Mouse (Mus musculus): ENCODE measurements around the gene Ubash3b.

The Ubash3b gene

DNA sequence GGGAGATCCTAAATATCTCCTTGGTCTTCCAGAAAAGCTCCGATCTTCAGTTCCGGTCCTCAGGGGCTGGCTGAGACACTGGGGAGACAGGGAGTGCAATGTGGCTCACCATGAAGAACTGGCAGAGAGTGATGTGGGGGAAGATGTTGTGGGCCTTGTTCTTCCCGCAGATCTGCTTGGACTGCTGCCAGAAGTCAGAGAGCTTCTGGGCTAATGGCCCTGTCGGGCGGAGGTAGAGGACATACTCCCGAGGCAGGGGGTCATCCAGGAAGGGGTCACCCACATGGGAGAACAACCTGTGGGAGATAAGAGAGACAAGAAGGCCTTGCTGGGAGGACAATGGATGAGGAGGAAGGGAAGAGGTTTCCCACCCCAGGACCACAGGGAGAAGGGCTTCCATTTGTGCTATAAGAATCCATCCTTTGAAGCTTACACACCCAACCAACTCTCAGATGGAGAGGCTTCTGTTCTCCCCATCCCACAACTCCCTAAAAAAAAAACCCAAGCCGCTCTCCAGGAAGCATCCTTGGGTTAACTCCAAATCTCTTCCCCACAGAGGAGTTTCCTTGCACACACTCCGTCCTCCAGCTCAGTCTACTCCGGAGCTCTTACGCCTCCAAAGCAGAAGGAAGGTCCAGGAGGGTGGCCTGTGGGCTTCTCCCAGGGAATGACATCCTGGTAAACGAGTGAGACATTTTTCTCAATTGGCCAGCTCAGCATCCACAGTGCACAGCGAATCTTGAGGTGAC lies 111.0 kb downstream of the Ubash3b start:
- DNase-seq (ENCODE audit: low spot score), result no peak

DNA sequence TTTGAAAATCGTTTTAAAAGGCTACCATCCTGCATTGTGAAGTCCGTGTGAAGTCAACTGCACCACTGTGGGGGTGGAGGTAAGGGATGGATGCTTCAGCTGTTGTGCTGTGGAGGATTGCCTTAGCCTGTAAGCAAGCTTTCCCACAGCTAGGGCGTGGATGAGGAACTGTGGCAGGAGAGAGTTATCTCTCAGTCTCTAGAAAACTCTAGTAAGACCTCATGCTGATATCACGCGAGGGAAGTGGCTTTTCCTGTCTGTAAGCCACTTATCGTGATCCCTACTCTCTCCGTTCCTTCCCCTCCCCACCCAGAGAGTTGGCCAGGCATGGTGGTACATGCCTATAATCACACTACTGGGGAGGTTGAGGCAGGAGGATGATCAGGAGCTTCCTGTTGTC lies 112.2 kb downstream of the Ubash3b start:
- no peak for DNase-seq (ENCODE audit: low spot score)

DNA sequence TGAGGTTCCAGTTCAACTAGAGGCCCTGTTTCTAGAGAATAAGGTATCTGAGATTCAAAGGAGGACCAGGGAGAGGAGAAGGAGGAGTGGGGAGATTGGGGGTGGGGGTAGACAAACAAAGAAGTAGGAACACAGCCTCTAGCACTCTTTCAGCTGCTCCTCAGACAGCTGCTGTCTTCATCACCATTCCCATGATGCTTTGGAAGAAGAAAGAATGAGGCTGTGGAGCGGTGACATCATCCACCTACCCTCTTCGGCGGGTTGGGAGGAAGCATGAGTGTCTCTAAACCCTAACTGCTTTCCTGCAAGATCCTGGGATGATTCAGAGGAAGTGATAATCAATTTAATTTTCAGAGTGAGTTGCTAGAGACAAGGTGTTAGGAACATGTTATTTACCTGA lies 112.7 kb downstream of the Ubash3b start:
- DNase-seq (ENCODE audit: low spot score), result no peak

- no peak for DNase-seq (ENCODE audit: low spot score)
These were observed 113.3 kb downstream of the Ubash3b start for GRCm38 (mm10) chr9:41048216-41048615.

GRCm38 (mm10) chr9:41047654-41048053 lies 113.8 kb downstream of the Ubash3b start:
- DNase-seq (ENCODE audit: low spot score), result no peak

DNA sequence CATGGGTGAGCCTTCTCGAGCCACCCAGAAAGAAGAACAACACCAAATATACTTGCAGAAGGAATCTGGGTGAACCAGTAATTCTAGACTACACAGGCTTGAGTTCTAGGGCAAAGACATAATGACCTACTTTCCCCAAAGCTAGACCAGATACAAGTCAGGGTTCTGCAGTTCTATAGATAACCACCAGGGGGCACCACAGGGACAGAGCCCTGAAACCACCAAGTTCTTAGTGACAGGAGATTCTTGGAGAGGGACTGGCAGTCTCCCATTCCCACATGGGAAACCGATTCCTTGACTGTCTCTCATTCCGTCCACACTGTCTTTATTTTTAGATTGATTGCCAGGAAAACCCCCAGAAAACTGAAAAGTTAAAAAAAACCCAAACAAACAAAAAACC lies 116.9 kb downstream of the Ubash3b start:
- DNase-seq (ENCODE audit: low spot score), result peak; percentile 79

DNA sequence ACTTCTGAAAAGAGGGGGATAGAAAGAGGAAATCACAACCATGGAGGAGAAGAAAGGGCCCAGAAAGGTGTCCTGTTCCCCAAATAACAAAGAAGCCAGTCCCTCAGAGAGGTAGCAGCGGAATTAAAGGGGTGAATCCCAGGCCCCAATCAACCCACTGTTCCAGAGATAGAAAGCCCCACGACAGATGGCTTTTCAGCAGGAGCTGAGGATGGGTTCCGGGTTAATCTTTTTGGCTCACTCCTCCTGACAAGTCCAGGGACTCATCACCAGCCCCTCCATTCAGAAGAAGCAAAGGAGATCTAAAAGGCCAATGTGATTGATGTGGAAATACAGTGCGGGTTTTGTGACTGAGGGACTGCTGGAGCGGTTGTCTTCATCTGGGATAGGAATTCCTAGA lies 117.9 kb downstream of the Ubash3b start:
- DNase-seq (ENCODE audit: low spot score), result no peak

DNA sequence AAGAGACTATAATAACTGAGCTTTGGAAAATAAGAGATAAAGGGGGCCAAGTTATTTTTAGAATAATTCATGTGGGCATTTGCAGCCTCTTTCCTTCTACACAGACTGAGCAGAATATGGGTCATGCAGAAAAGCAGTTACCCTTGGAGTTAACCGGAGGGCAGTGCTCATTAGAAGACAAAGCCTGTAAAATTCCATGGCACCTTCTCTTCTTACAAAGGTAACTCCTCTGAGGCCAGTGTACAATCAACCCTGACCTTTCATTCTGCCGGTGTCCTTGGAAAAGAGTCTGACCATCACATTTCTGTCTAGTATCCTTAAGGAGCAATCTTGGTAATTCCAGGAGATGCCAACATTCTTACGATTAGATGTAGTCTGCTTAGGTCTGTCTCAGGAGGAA lies 120.1 kb downstream of the Ubash3b start:
- DNase-seq (ENCODE audit: low spot score), result no peak

DNA sequence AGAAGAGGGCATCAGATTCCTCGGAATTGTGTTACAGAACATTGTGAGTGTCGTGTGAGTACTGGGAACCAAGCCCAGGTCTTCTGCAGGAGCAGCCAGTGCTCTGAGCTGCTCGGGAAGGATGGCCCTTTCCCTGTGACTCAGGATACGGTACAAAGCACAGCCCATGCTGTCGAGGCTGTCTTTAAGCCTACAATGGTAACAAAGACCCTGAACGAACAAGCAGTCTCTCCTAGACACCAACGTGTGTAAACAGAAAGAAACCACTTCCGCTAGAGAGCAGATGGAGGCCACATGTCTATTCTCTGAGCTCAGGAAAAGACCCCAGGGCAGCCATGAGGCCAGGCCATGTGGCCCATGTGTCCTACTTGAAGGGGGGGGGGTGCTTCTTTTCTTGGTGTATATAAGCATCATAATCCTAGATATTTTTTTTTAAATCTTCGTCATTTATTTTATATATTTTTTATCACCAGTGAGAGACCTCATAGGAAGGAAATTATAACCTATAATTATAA lies 123.3 kb downstream of the Ubash3b start:
- DNase-seq (ENCODE audit: low spot score), result no peak

GRCm38 (mm10) chr9:41031590-41032489 lies 129.7 kb downstream of the Ubash3b start:
- no peak for DNase-seq (ENCODE audit: low spot score)

DNA sequence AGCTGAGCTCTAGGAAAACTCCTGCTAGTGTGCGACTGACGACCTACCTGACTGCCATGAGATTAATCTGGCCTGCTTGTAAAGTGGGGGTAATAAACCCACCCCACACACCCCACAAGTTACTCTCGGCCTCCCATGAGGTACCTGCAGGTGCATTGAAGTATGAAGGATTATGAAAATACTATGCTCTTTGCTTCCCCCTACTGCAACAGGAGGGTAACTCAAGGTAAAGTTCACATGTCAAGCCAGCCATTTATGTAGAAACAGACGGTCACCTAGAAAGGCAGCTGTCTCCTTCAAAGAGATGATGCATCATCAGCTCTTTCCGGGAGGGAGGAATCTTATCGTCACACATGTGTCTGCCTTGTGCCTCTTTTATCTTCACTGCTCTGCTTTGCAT lies 131.7 kb downstream of the Ubash3b start:
- DNase-seq (ENCODE audit: low spot score), result no peak

GRCm38 (mm10) chr9:41028470-41028869 lies 133.0 kb downstream of the Ubash3b start:
- DNase-seq (ENCODE audit: low spot score), result no peak

DNA sequence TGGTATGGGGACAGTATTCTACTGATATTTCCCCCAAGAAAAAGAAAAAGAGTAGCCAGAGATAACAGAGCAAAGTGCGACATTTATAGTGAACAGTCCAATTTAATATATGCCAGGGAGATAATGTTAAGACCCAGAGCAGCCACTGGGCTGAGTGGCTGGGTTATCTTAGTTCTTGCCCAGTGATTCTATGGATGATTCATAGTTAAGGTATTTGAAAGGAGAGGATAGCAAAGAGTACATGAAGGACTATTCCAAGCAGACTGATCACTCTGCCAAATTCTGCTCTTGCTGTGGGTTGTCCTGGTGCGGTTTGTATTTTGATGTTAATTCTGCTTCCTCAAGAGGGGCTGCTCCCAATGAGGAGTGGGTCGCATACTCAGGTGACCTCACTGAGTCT lies 139.8 kb downstream of the Ubash3b start:
- no peak for DNase-seq (ENCODE audit: low spot score)

DNA sequence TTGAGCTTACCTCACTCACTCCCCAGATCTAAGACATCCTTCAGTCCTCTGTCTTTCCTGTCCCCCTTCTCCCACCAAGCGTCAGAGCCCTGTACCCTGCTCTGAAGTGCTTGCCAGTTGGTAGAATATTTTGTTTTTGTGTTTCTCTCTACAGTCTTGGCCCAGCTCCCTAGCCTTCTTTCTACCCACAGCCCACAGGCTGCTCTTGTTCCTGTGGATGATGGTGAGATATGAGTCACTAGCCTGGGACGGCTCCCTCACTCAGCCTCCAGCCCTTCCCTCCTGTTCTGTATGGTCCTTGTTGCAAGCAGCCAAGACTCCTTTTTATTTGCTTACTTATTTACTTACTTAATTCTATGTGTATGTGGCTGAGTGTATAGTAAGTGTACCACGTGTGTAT lies 141.0 kb downstream of the Ubash3b start:
- no peak for DNase-seq (ENCODE audit: low spot score)

- no peak for DNase-seq (ENCODE audit: low spot score)
These were observed 147.0 kb downstream of the Ubash3b start for GRCm38 (mm10) chr9:41014512-41014911.

GRCm38 (mm10) chr9:41012456-41012855 lies 149.0 kb downstream of the Ubash3b start:
- no peak for DNase-seq (ENCODE audit: low spot score)

GRCm38 (mm10) chr9:41011512-41012436 lies 149.7 kb downstream of the Ubash3b start:
- DNase-seq (ENCODE audit: low spot score), result no peak

- no peak for DNase-seq (ENCODE audit: low spot score)
These were observed 153.7 kb downstream of the Ubash3b start for GRCm38 (mm10) chr9:41007785-41008184.

GRCm38 (mm10) chr9:41004415-41004814 lies 157.1 kb downstream of the Ubash3b start, which contains the start of gene Crtam:
TSS of gene Crtam (minus strand) at chr9:41004628.
- DNase-seq (ENCODE audit: low spot score), result no peak

- DNase-seq (ENCODE audit: low spot score), result no peak
These were observed 164.2 kb downstream of the Ubash3b start for GRCm38 (mm10) chr9:40997116-40997779.

DNA sequence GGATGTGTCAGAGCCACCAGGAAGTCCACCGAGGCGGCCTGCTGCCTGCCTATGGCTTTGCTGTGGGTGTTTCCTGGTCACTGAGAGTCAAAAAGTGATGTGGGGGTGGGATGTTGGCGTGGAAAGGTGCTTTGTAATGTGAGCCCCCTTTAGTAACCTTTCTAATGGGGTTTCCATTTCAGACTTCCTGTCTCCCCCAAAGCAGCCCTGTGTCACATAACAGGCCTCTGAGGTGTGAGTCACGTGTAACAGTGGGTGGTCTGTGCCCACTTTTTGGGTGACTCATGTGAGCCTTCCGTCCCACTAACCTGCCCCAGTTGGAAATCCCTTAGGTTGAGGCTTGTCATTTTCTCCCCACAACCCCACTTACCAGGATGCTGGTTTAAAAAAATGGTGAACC lies 167.4 kb downstream of the Ubash3b start:
- no peak for DNase-seq (ENCODE audit: low spot score)

Measured in MN1 (cell line).